Mouse (Mus musculus) cerebellum, adult 2 months (tissue): Measurements from ENCODE around the gene Rbck1. TPM values are rescaled to one million over a fixed set of nuclear protein-coding genes. Genes with fewer than 3 reads are reported as not detected.

Source experiments
- DNase-seq, 2 experiments: peaks; one replicate each; pipeline ENCODE4 v3.0.0; 2021
- H3K27ac ChIP-seq: fragments of 200-500 bp; 2 replicates; pipeline ENCODE4 v1.5.1; 2012; ENCODE audit warnings: low read length, control low read depth, inconsistent platforms; ENCODE audit not compliant: insufficient read depth
- H3K27me3 ChIP-seq: fragments of 200-500 bp; 2 replicates; pipeline ENCODE4 v1.6.1; 2012; ENCODE audit warnings: inconsistent platforms, mild to moderate bottlenecking, low read length, moderate library complexity; ENCODE audit not compliant: control insufficient read depth, insufficient read depth
- H3K4me1 ChIP-seq: fragments of 200-500 bp; 2 replicates; pipeline ENCODE4 v1.6.1; 2011; ENCODE audit warnings: low read length; ENCODE audit not compliant: control insufficient read depth, insufficient read depth
- H3K4me3 ChIP-seq: fragments of 200-500 bp; replicated peaks from 2 replicates; pipeline ENCODE3; 2011; ENCODE audit warnings: mild to moderate bottlenecking, low read depth, low read length, control low read depth; ENCODE audit not compliant: insufficient read depth
- CTCF ChIP-seq: fragments of 200-500 bp; IDR thresholded peaks from 2 replicates; pipeline ENCODE4 v1.5.1; 2011; ENCODE audit warnings: low read depth, mild to moderate bottlenecking, control low read depth, low read length, moderate library complexity, borderline replicate concordance; ENCODE audit not compliant: insufficient read depth
- POLR2A ChIP-seq: fragments of 200-500 bp; IDR thresholded peaks from 2 replicates; pipeline ENCODE4 v1.6.1; 2011; ENCODE audit warnings: low read length, control low read depth, borderline replicate concordance; ENCODE audit not compliant: insufficient read depth
- WGBS: fragments of 180-500 bp; shearing (Covaris S2); methylation state at CpG from one replicate; pipeline ENCODE4 v1.1.7; 2018; 5-methylcytosine and 5-hydroxymethylcytosine counted together
- polyA plus RNA-seq: library from polyadenylated mRNA; depleted of rRNA; stranded (reverse); fragments of >200 nt; gene quantifications from 2 replicates; pipeline ENCODE4 v1.2.3, GENCODE M21; 2012

Rbck1 gene
- polyA plus RNA-seq, 1 experiment: 208 TPM

GRCm38 (mm10) chr2:152326654-152327053 is 5.8 kb downstream of the Rbck1 start:
- Histone ChIP-seq H3K27me3 (no peaks in the 10 kb centered on the region), H3K4me3 (no peak overlapping the region), H3K27ac (no peak overlapping the region), H3K4me1 (peaks cover 19% of the 10 kb centered on the region)
- 89% methylated on average over 8 of the region's 8 CpGs for WGBS
- TF ChIP-seq POLR2A (no peak), CTCF (no peak)
- DNase-seq: no peak

GRCm38 (mm10) chr2:152326157-152326556 is 6.3 kb downstream of the Rbck1 start:
- DNase-seq: no peak
- WGBS: 81% methylated on average over 13 of the region's 13 CpGs
- H3K27me3 ChIP-seq: no peaks in the 10 kb centered on the region
- peaks cover 19% of the 10 kb centered on the region for H3K4me1 ChIP-seq
- no peak overlapping the region for H3K27ac ChIP-seq
- no peak for TF ChIP-seq POLR2A
- TF ChIP-seq CTCF: no peak
- no peak overlapping the region for H3K4me3 ChIP-seq

- 76% methylated on average over 3 of the region's 3 CpGs for WGBS
- Histone ChIP-seq H3K4me3 (no peak overlapping the region), H3K27me3 (no peaks in the 10 kb centered on the region)
Measured at GRCm38 (mm10) chr2:152324842-152325241, 7.6 kb downstream of the Rbck1 start.

DNA sequence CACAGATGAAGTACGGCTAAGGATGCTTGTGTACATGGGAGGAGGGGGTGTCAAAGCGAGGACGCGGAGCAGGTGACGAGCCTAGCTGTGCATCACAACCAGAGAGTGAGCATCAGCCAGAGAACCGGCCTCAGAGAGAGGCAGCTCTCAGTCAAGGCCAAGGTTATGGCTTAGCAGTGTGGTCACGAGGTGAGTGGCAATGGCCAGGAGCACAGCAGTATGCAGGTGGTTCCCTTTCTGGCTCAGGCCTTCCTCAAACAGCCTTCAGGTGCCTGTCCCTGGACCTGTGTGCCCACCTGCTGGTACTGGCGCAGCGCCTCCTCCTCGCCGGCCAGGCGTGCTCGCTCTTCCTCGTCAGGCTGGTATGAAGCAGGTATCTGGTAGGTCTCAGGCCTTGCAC is 8.5 kb downstream of the Rbck1 start:
- TF ChIP-seq CTCF: no peak
- TF ChIP-seq POLR2A: no peak
- WGBS: 30% methylated on average over 14 of the region's 14 CpGs
- peak overlapping the region; percentile 27 for H3K27ac ChIP-seq
- DNase-seq: peak; percentile 74 to 82
- peaks cover 16% of the 10 kb centered on the region for H3K4me1 ChIP-seq
- no peak overlapping the region for H3K4me3 ChIP-seq
- H3K27me3 ChIP-seq: no peaks in the 10 kb centered on the region

More at GRCm38 (mm10) chr2:152324842-152325241, 7.6 kb downstream of the Rbck1 start:
- TF ChIP-seq POLR2A: no peak
- TF ChIP-seq CTCF: no peak
- DNase-seq: no peak
- Histone ChIP-seq H3K4me1 (peaks cover 16% of the 10 kb centered on the region), H3K27ac (no peak overlapping the region)

GRCm38 (mm10) chr2:152322198-152322597 is 10.3 kb downstream of the Rbck1 start:
- DNase-seq: no peak
- Histone ChIP-seq H3K27me3 (no peaks in the 10 kb centered on the region), H3K4me1 (peaks cover 16% of the 10 kb centered on the region), H3K4me3 (no peak overlapping the region), H3K27ac (no peak overlapping the region)
- TF ChIP-seq CTCF (no peak), POLR2A (no peak)
- 94% methylated on average over 6 of the region's 6 CpGs for WGBS

DNA sequence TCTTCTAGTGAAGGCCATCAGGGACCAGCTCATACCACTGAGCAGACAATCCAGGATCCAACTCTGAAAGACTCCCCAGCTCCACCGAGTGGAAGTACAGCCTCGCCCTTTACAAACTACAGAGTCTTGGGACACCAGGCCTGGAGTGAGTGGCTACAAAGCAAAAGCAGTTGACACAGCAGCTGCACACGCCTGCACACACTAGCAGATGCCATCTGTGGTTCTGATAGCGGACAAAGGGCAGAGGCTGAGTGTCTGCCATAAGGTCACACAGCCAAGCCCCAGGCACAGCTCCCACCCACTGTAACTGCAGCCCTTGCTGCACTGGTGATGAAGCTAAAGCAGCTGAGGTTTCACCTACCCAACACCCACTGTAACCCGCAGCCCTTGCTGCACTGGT is 10.9 kb downstream of the Rbck1 start:
- TF ChIP-seq CTCF: no peak
- TF ChIP-seq POLR2A: no peak
- DNase-seq: no peak
- Histone ChIP-seq H3K27me3 (no peaks in the 10 kb centered on the region), H3K4me3 (no peak overlapping the region), H3K27ac (no peak overlapping the region), H3K4me1 (peaks cover 16% of the 10 kb centered on the region)
- WGBS: 87% methylated on average over 5 of the region's 5 CpGs

- no peak overlapping the region for H3K4me3 ChIP-seq
- 61% methylated on average over 6 of the region's 6 CpGs for WGBS
- TF ChIP-seq POLR2A (no peak), CTCF (no peak)
- no peaks in the 10 kb centered on the region for H3K27me3 ChIP-seq
- H3K4me1 ChIP-seq: peaks cover 3% of the 10 kb centered on the region; the same call in 1 of the 2 replicates
- no peak overlapping the region for H3K27ac ChIP-seq
- DNase-seq: no peak
Measured at GRCm38 (mm10) chr2:152317054-152317453, 15.4 kb downstream of the Rbck1 start.

- Histone ChIP-seq H3K4me3 (no peak overlapping the region), H3K27ac (no peak overlapping the region), H3K4me1 (peaks cover 3% of the 10 kb centered on the region; the same call in 1 of the 2 replicates), H3K27me3 (no peaks in the 10 kb centered on the region)
- DNase-seq: no peak
- WGBS: 69% methylated on average over 6 of the region's 6 CpGs
- TF ChIP-seq CTCF (no peak), POLR2A (no peak)
Measured at GRCm38 (mm10) chr2:152313926-152314325, 18.5 kb downstream of the Rbck1 start.
